Mouse (Mus musculus): ENCODE measurements around the gene Camk1d.

GRCm38 (mm10) chr2:5700931-5701330 is 13.4 kb downstream of the Camk1d start:
- no peak for TF ChIP-seq FLI1 (IDR thresholded peaks at IDR 0.05; ENCODE audit: low read length)
- no peak for TF ChIP-seq GATA1 (IDR thresholded peaks at IDR 0.05; ENCODE audit: borderline replicate concordance, low read length)
